ENCODE assay signal across 9 mouse cellular contexts in the genomic region with DNA sequence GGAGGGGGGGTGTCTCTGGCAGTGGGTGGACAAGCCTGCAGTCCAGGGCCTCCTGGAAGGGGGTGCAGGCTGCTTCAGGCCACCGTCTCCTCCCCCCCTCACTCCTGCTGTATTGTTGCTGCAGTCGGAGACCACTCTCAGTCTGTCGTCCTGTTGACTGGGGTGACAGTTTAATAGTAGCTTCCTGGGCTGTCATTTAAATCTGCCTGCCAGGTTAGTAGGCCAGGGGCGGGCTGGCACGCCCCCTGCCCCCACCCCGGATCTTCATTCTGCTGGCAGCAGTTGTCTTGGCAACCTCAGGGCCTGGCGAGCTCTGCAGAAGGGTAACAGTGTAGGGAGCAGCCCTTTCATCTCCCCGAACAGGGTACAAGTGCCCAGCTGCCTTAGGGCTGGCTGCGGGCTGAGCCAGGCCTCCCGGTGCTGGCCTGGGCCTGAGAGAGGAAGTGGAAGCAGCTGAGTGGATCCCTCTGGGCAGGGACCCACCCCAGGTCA. TPM values are rescaled to one million over a fixed set of nuclear protein-coding genes. Genes with fewer than 3 reads are reported as not detected.
A peak's percentile ranks its signal among the peaks of the same experiment; 100 is the strongest.
DNase-seq lines count a peak whose midpoint lies in the region; ATAC-seq and TF ChIP-seq lines count a peak whose summit lies in the region.
"Had no signal": no experiment of that assay in that cellular context is flagged by ENCODE, and none has a peak within 500 bp of the region (broad histone marks: within the 10 kb centered on the region; RNA-seq: fewer than 3 reads in every experiment).

No protein-coding gene starts in this region.

- ATAC-seq in embryonic facial prominence, embryonic 14.5 days (ENCODE audit: low read depth), result peak; percentile 60
- ATAC-seq in hindbrain, postnatal 0 days, result peak; percentile 74
- ATAC-seq in neural tube, embryonic 13.5 days (ENCODE audit: low read depth), result peak; percentile 78

- H3K9me3 ChIP-seq in embryonic facial prominence, embryonic 14.5 days (ENCODE audit: control insufficient read depth, low read length), result no peaks in the 10 kb centered on the region
- no peaks in the 10 kb centered on the region for H3K9me3 ChIP-seq in hindbrain, postnatal 0 days (ENCODE audit: low read length)
- H3K9me3 ChIP-seq in neural tube, embryonic 13.5 days, result no peaks in the 10 kb centered on the region

- intact Hi-C loops in left cerebral cortex, postnatal 36 days (cut with DNase I), result no loop called here

- no peaks in the 10 kb centered on the region for H3K36me3 ChIP-seq in embryonic facial prominence, embryonic 14.5 days (ENCODE audit: control insufficient read depth, insufficient read depth, low read length)
- H3K36me3 ChIP-seq in hindbrain, postnatal 0 days (ENCODE audit: insufficient read depth, low read length), result no peaks in the 10 kb centered on the region
- H3K36me3 ChIP-seq in neural tube, embryonic 13.5 days, result 0 out of 2 replicates have a peak, but pooled peaks cover 5% of the 10 kb centered on the region

- DNase-seq in left cerebral cortex, adult 11 months (ENCODE audit: low spot score), result peak; percentile 63
- DNase-seq in left cerebral cortex, postnatal 36 days (ENCODE audit: low spot score in 2 of 2), result no peak
- peak; percentile 52 for DNase-seq in embryonic facial prominence, embryonic 14.5 days (ENCODE audit: low spot score)
- DNase-seq in hindbrain, postnatal 0 days (ENCODE audit: low spot score), result peak; percentile 80
- DNase-seq in ovary, postnatal 36 days (ENCODE audit: low spot score), result no peak
- DNase-seq in ovary, postnatal 10 days (ENCODE audit: low spot score), result no peak
- no peak for DNase-seq in heart, adult 11 months

- no peak overlapping the region for H3K4me2 ChIP-seq in embryonic facial prominence, embryonic 14.5 days (ENCODE audit: low read depth, low read length)
- H3K4me2 ChIP-seq in hindbrain, postnatal 0 days (ENCODE audit: low read depth, low read length), result peak overlapping the region; percentile 35
- peak overlapping the region; percentile 0; the same call in 1 of the 2 replicates for H3K4me2 ChIP-seq in neural tube, embryonic 13.5 days

- H3K27ac ChIP-seq in embryonic facial prominence, embryonic 14.5 days (replicated peaks; ENCODE audit: low read depth, low read length), result no peak overlapping the region
- peak overlapping the region; percentile 67 for H3K27ac ChIP-seq in hindbrain, postnatal 0 days
- peak overlapping the region; percentile 81 for H3K27ac ChIP-seq in neural tube, embryonic 13.5 days (replicated peaks)
- H3K27ac ChIP-seq: macrophage had no signal

- 0 out of 2 replicates have a peak overlapping the region, but pooled peaks have one; percentile 15 for H3K9ac ChIP-seq in embryonic facial prominence, embryonic 14.5 days (ENCODE audit: low read depth, low read length)
- H3K9ac ChIP-seq in hindbrain, postnatal 0 days (replicated peaks; ENCODE audit: low read length), result peak overlapping the region; percentile 13; the same call in 1 of the 2 replicates
- H3K9ac ChIP-seq in neural tube, embryonic 13.5 days, result peak overlapping the region; percentile 58

- H3K27me3 ChIP-seq in embryonic facial prominence, embryonic 14.5 days (replicated peaks; ENCODE audit: control insufficient read depth, insufficient read depth, low read length), result no peaks in the 10 kb centered on the region
- no peaks in the 10 kb centered on the region for H3K27me3 ChIP-seq in hindbrain, postnatal 0 days (ENCODE audit: insufficient read depth, low read length)
- H3K27me3 ChIP-seq in neural tube, embryonic 13.5 days, result no peaks in the 10 kb centered on the region

- no peak overlapping the region for H3K4me3 ChIP-seq in embryonic facial prominence, embryonic 14.5 days (ENCODE audit: low read depth, low read length)
- H3K4me3 ChIP-seq in hindbrain, postnatal 0 days (ENCODE audit: low read length), result no peak overlapping the region
- H3K4me3 ChIP-seq in neural tube, embryonic 13.5 days, result no peak overlapping the region

- WGBS in embryonic facial prominence, embryonic 14.5 days, result 25% methylated on average over 8 of the region's 10 CpGs
- WGBS in hindbrain, postnatal 0 days, result 6% methylated on average over 10 of the region's 10 CpGs
- 7% methylated on average over 10 of the region's 10 CpGs for WGBS in neural tube, embryonic 13.5 days

- no peak for TF ChIP-seq CTCF in hindbrain, postnatal 0 days (IDR thresholded peaks at IDR 0.05; ENCODE audit: low read depth)

- peaks cover 22% of the 10 kb centered on the region for H3K4me1 ChIP-seq in embryonic facial prominence, embryonic 14.5 days (ENCODE audit: control insufficient read depth, insufficient read depth, low read length)
- H3K4me1 ChIP-seq in hindbrain, postnatal 0 days (ENCODE audit: insufficient read depth, low read length), result peaks cover 63% of the 10 kb centered on the region
- peaks cover 100% of the 10 kb centered on the region for H3K4me1 ChIP-seq in neural tube, embryonic 13.5 days (replicated peaks)

RNA-seq across cellular contexts. Expression of gene Lrp8, which starts 26.7 kb away (rescaled TPM):
- 100 to 1,000 TPM in 1 of 2 experiments, 10 to 100 TPM in 1; 74.7 to 112 TPM for total RNA-seq in left cerebral cortex, postnatal 36 days (2021)
- 4.0 and 4.1 TPM in 2 replicates for polyA plus RNA-seq in embryonic facial prominence, embryonic 14.5 days (2014; fragmentation: Nextera tagmentation; extraction: Ambion mirVana)
- 62.2 and 65.9 TPM in 2 replicates for total RNA-seq in hindbrain, postnatal 0 days (2014; rRNA removed)
- 33.9 and 34.5 TPM in 2 replicates for polyA plus RNA-seq in hindbrain, postnatal 0 days (2015; fragmentation: Nextera tagmentation; extraction: Ambion mirVana)
- polyA plus RNA-seq in neural tube, embryonic 13.5 days (2015; fragmentation: Nextera tagmentation; extraction: Ambion mirVana), result 51.2 and 54.3 TPM in 2 replicates

RNA-seq across cellular contexts. Expression of gene Magoh, which starts 50.8 kb away (rescaled TPM):
- total RNA-seq in left cerebral cortex, postnatal 36 days (2021), result 10 to 100 TPM; 35.2 to 43.4 TPM
- 171 and 176 TPM in 2 replicates for polyA plus RNA-seq in embryonic facial prominence, embryonic 14.5 days (2014; fragmentation: Nextera tagmentation; extraction: Ambion mirVana)
- total RNA-seq in hindbrain, postnatal 0 days (2014; rRNA removed), result 31.7 and 35.4 TPM in 2 replicates
- 124 and 129 TPM in 2 replicates for polyA plus RNA-seq in hindbrain, postnatal 0 days (2015; fragmentation: Nextera tagmentation; extraction: Ambion mirVana)
- 146 and 149 TPM in 2 replicates for polyA plus RNA-seq in neural tube, embryonic 13.5 days (2015; fragmentation: Nextera tagmentation; extraction: Ambion mirVana)

Comparison
In these comparisons a context has a peak if more than half of its experiments do, and no peak if none do; other contexts are left out.
1. DNase-seq: peak in left cerebral cortex, adult 11 months (single experiment), embryonic facial prominence, embryonic 14.5 days (single experiment) and hindbrain, postnatal 0 days (single experiment); none in left cerebral cortex, postnatal 36 days (0 of 2), ovary, postnatal 36 days (single experiment), ovary, postnatal 10 days (single experiment) and heart, adult 11 months (single experiment).
2. Peak in every context shown above with its lines, with median percentiles within 50 percentile points of each other: ATAC-seq and H3K9ac ChIP-seq.